Mouse (Mus musculus) 416B (cell line): ENCODE results near the gene Nr2f2.

Experiments
- DNase-seq: peaks from one replicate; pipeline ENCODE4 v3.0.0; 2011; ENCODE audit warnings: low read depth

The Nr2f2 gene

GRCm38 (mm10) chr7:70365941-70366807 is at the start of gene Nr2f2:
Nr2f2 (minus strand) TSS chr7:70366735.
- no peak for DNase-seq

GRCm38 (mm10) chr7:70414461-70414860 is 47.9 kb upstream of the Nr2f2 start:
- no peak for DNase-seq

GRCm38 (mm10) chr7:70413646-70414045 is 47.1 kb upstream of the Nr2f2 start:
- DNase-seq: no peak

- no peak for DNase-seq
Measured at GRCm38 (mm10) chr7:70412900-70413299, 46.4 kb upstream of the Nr2f2 start.

GRCm38 (mm10) chr7:70410350-70410749 is 43.8 kb upstream of the Nr2f2 start:
- no peak for DNase-seq

- DNase-seq: no peak
Measured at GRCm38 (mm10) chr7:70409890-70410289, 43.4 kb upstream of the Nr2f2 start.

GRCm38 (mm10) chr7:70408814-70409213 is 42.3 kb upstream of the Nr2f2 start:
- DNase-seq: no peak

GRCm38 (mm10) chr7:70407123-70407522 is 40.6 kb upstream of the Nr2f2 start:
- DNase-seq: no peak

GRCm38 (mm10) chr7:70406527-70406926 is 40.0 kb upstream of the Nr2f2 start:
- DNase-seq: no peak

- DNase-seq: no peak
Measured at GRCm38 (mm10) chr7:70405466-70405865, 38.9 kb upstream of the Nr2f2 start.

GRCm38 (mm10) chr7:70382828-70383227 is 16.3 kb upstream of the Nr2f2 start:
- DNase-seq: no peak

- no peak for DNase-seq
Measured at GRCm38 (mm10) chr7:70381409-70382244, 15.1 kb upstream of the Nr2f2 start.

GRCm38 (mm10) chr7:70380943-70381342 is 14.4 kb upstream of the Nr2f2 start:
- DNase-seq: no peak

GRCm38 (mm10) chr7:70380246-70380645 is 13.7 kb upstream of the Nr2f2 start:
- no peak for DNase-seq

- no peak for DNase-seq
Measured at GRCm38 (mm10) chr7:70370552-70371262, 4.2 kb upstream of the Nr2f2 start.

- no peak for DNase-seq
Measured at GRCm38 (mm10) chr7:70369731-70370551, 3.4 kb upstream of the Nr2f2 start.

GRCm38 (mm10) chr7:70369061-70369730 is 2.7 kb upstream of the Nr2f2 start:
- no peak for DNase-seq

- DNase-seq: no peak
Measured at GRCm38 (mm10) chr7:70368751-70369060, 2.2 kb upstream of the Nr2f2 start.

- DNase-seq: no peak
Measured at GRCm38 (mm10) chr7:70368268-70368655, 1.7 kb upstream of the Nr2f2 start.

GRCm38 (mm10) chr7:70367591-70368267 is 1.2 kb upstream of the Nr2f2 start:
- DNase-seq: no peak

GRCm38 (mm10) chr7:70366808-70367095 is 217 bp upstream of the Nr2f2 start:
- no peak for DNase-seq
